9 mouse cellular contexts compared by ENCODE assay signal in genomic region chr10:60005264-60005663, GRCm38 (mm10). TPM values are rescaled to one million over a fixed set of nuclear protein-coding genes. Genes with fewer than 3 reads are reported as not detected.
DNase-seq lines count a peak whose midpoint lies in the region; ATAC-seq and TF ChIP-seq lines count a peak whose summit lies in the region.
"Had no signal": no experiment of that assay in that cellular context is flagged by ENCODE, and none has a peak within 500 bp of the region (broad histone marks: within the 10 kb centered on the region; RNA-seq: fewer than 3 reads in every experiment).

No protein-coding gene starts in this region.

- TF ChIP-seq EP300 in CH12.LX (IDR thresholded peaks at IDR 0.05; ENCODE audit: low read length) = no peak

- no peak for TF ChIP-seq POLR2A in CH12.LX (IDR thresholded peaks at IDR 0.05; ENCODE audit: low read depth, low read length)

- H3K4me1 ChIP-seq in CH12.LX (ENCODE audit: control insufficient read depth in 1 of 2, insufficient read depth in 2 of 2) = peaks cover 25 to 41% of the 10 kb centered on the region in 2 experiments
- peaks cover 21% of the 10 kb centered on the region for H3K4me1 ChIP-seq in forebrain, embryonic 12.5 days

- no peak for ATAC-seq in forebrain, embryonic 12.5 days (ENCODE audit: low FRiP score)
- ATAC-seq: intestine, embryonic 16.5 days; midbrain, embryonic 13.5 days had no signal

- TF ChIP-seq CTCF in CH12.LX (conservative IDR thresholded peaks at IDR 0.05 in 1 of 2, IDR thresholded peaks at IDR 0.05 in 1 of 2; ENCODE audit: low read depth in 2 of 2, low read length in 2 of 2) = peak; percentile 32 to 66; a peak in 2 of 4 replicates

- no peak overlapping the region for H3K27ac ChIP-seq in CH12.LX (ENCODE audit: insufficient read depth, low read depth)
- no peak overlapping the region for H3K27ac ChIP-seq in forebrain, embryonic 12.5 days
- H3K27ac ChIP-seq: midbrain, embryonic 13.5 days had no signal

- H3K79me2 ChIP-seq in CH12.LX (replicated peaks; ENCODE audit: control insufficient read depth, extremely low read depth, insufficient read depth, poor library complexity, severe bottlenecking) = peaks cover 21% of the 10 kb centered on the region

- no peak overlapping the region for H3K4me2 ChIP-seq in CH12.LX (ENCODE audit: insufficient read depth, low read depth, poor library complexity, severe bottlenecking)
- H3K4me2 ChIP-seq in forebrain, embryonic 12.5 days = no peak overlapping the region
- H3K4me2 ChIP-seq: midbrain, embryonic 13.5 days had no signal

- 54% methylated on average over 2 of the region's 2 CpGs for WGBS in forebrain, embryonic 12.5 days

- no peaks in the 10 kb centered on the region for H3K27me3 ChIP-seq in CH12.LX (replicated peaks)
- H3K27me3 ChIP-seq in forebrain, embryonic 12.5 days = no peaks in the 10 kb centered on the region
- H3K27me3 ChIP-seq: midbrain, embryonic 13.5 days had no signal

- H3K9me3 ChIP-seq in CH12.LX (replicated peaks; ENCODE audit: low read length) = no peaks in the 10 kb centered on the region
- H3K9me3 ChIP-seq in forebrain, embryonic 12.5 days = no peaks in the 10 kb centered on the region
- H3K9me3 ChIP-seq: midbrain, embryonic 13.5 days had no signal

- peak; percentile 35 for DNase-seq in heart, postnatal 4 days
- DNase-seq in heart, postnatal 25 days (ENCODE audit: low spot score) = no peak
- DNase-seq in CH12.LX (ENCODE audit: extremely low read depth) (peak; percentile 51), R1 (ENCODE audit: low read depth, low spot score) (peak; percentile 52)
- DNase-seq in natural killer cell, adult 2 months (ENCODE audit: low spot score in 2 of 2) = peak; percentile 46 to 60
- no peak for DNase-seq in layer of hippocampus, adult 8-10 months (ENCODE audit: low spot score in 2 of 2)

- peak; percentile 28 for TF ChIP-seq RAD21 in CH12.LX (IDR thresholded peaks at IDR 0.05; ENCODE audit: low read depth, low read length)

- in situ Hi-C loops in CH12.LX (cut with MboI; ENCODE audit: low pct_ligation_motif_present, low pct_unique_long_range_greater_than_20kb, low sequenced_read_pairs) = loop anchor here (10.0 kb wide), 1 partner anchor 230 kb away; no protein-coding TSS in a partner anchor

- H3K36me3 ChIP-seq in CH12.LX (replicated peaks in 1 of 2; ENCODE audit: control insufficient read depth in 1 of 2, insufficient read depth in 1 of 2, low read length in 1 of 2) = peaks cover 11 to 33% of the 10 kb centered on the region in 2 experiments
- peaks cover 11% of the 10 kb centered on the region for H3K36me3 ChIP-seq in forebrain, embryonic 12.5 days (replicated peaks)

- dilution Hi-C loops in CH12.LX (cut with MboI; ENCODE audit: extremely low pct_ligation_motif_present, extremely low pct_unique_long_range_greater_than_20kb, low sequenced_read_pairs) = no loop called here

- no peak overlapping the region for H3K4me3 ChIP-seq in CH12.LX (replicated peaks in 1 of 3; ENCODE audit: low read depth in 2 of 3, low read length in 2 of 3, poor library complexity in 1 of 3)
- no peak overlapping the region for H3K4me3 ChIP-seq in forebrain, embryonic 12.5 days (replicated peaks)
- H3K4me3 ChIP-seq: midbrain, embryonic 13.5 days had no signal

- H3K9ac ChIP-seq in CH12.LX (ENCODE audit: insufficient read depth, low read depth) = no peak overlapping the region
- no peak overlapping the region for H3K9ac ChIP-seq in forebrain, embryonic 12.5 days
- H3K9ac ChIP-seq: midbrain, embryonic 13.5 days had no signal

- intact Hi-C loops in heart, postnatal 25 days (cut with DNase I) = loop anchor here (1.0 kb wide), 1 partner anchor 112 kb away; no protein-coding TSS in a partner anchor

TF ChIP-seq in CH12.LX, 34 proteins besides CTCF, POLR2A, EP300 and RAD21:
- TF ChIP-seq MXI1 (IDR thresholded peaks at IDR 0.05; ENCODE audit: low read depth, low read length) (no peak), SMC3 (IDR thresholded peaks at IDR 0.05; ENCODE audit: low read depth, low read length) (peak; percentile 48), MAFK (IDR thresholded peaks at IDR 0.05; ENCODE audit: insufficient replicate concordance, low read length) (no peak), PAX5 (IDR thresholded peaks at IDR 0.05; ENCODE audit: low read length) (no peak), BHLHE40 (IDR thresholded peaks at IDR 0.05; ENCODE audit: low read depth, low read length) (0 out of 2 replicates have a peak, but pooled peaks have one; percentile 26), NELFE (IDR thresholded peaks at IDR 0.05; ENCODE audit: low read depth, low read length) (no peak), E2F4 (IDR thresholded peaks at IDR 0.05; ENCODE audit: insufficient replicate concordance, low read depth, low read length) (no peak), USF1 (IDR thresholded peaks at IDR 0.05; ENCODE audit: low read depth, low read length) (no peak), GABPA (IDR thresholded peaks at IDR 0.05; ENCODE audit: insufficient replicate concordance, low read depth, low read length) (no peak)
TF ChIP-seq in CH12.LX: peak in this region for 2.

RNA-seq across cellular contexts. Expression of gene Anapc16, which starts 2.3 kb away (rescaled TPM):
- total RNA-seq in heart, postnatal 4 days (2021) = 10 to 100 TPM; 70.5 to 73.5 TPM
- 10 to 100 TPM; 62.1 to 67.4 TPM for total RNA-seq in heart, postnatal 25 days (2021)
- 66.4 and 67.6 TPM in 2 replicates for total RNA-seq in CH12.LX (2012; rRNA removed)
- total RNA-seq in CH12.LX (2014; rRNA removed) = 64.9 and 65.3 TPM in 2 replicates
- 43.9 and 50.8 TPM in 2 replicates for polyA plus RNA-seq in CH12.LX (2012; ENCODE audit: insufficient read length, low read depth)
- polyA plus RNA-seq in forebrain, embryonic 12.5 days (2016; fragmentation: Nextera tagmentation; extraction: Ambion mirVana) = 100 and 106 TPM in 2 replicates
- 10 to 100 TPM; 66.2 to 69.6 (median 67.9) TPM for total RNA-seq in layer of hippocampus, adult 8-10 months (2022)

RNA-seq across cellular contexts. Expression of gene Ascc1, which starts 2.7 kb away (rescaled TPM):
- 10 to 100 TPM; 20.2 to 22.0 TPM for total RNA-seq in heart, postnatal 4 days (2021)
- 10 to 100 TPM; 20.5 to 23.1 TPM for total RNA-seq in heart, postnatal 25 days (2021)
- total RNA-seq in CH12.LX (2012; rRNA removed) (18.1 and 25.4 TPM in 2 replicates), CH12.LX (2014; rRNA removed) (20.1 and 21.0 TPM in 2 replicates)
- 25.5 and 30.7 TPM in 2 replicates for polyA plus RNA-seq in CH12.LX (2012; ENCODE audit: insufficient read length, low read depth)
- polyA plus RNA-seq in forebrain, embryonic 12.5 days (2016; fragmentation: Nextera tagmentation; extraction: Ambion mirVana) = 38.5 and 38.6 TPM in 2 replicates
- 10 to 100 TPM; 17.0 to 19.1 (median 17.7) TPM for total RNA-seq in layer of hippocampus, adult 8-10 months (2022)

RNA-seq across cellular contexts. Expression of gene Ddit4, which starts 53.6 kb away (rescaled TPM):
- 10 to 100 TPM; 31.4 to 36.9 TPM for total RNA-seq in heart, postnatal 4 days (2021)
- 10 to 100 TPM; 41.8 to 77.1 TPM for total RNA-seq in heart, postnatal 25 days (2021)
- total RNA-seq in CH12.LX (2012; rRNA removed) (45.7 and 136 TPM in 2 replicates), CH12.LX (2014; rRNA removed) (37.5 and 50.6 TPM in 2 replicates)
- 38.9 and 39.5 TPM in 2 replicates for polyA plus RNA-seq in CH12.LX (2012; ENCODE audit: insufficient read length, low read depth)
- 58.9 and 61.6 TPM in 2 replicates for polyA plus RNA-seq in forebrain, embryonic 12.5 days (2016; fragmentation: Nextera tagmentation; extraction: Ambion mirVana)
- 10 to 100 TPM; 51.3 to 71.6 (median 61.4) TPM for total RNA-seq in layer of hippocampus, adult 8-10 months (2022)

Comparison
In these comparisons a context has a peak if more than half of its experiments do, and no peak if none do; other contexts are left out.
1. DNase-seq: peak in heart, postnatal 4 days (single experiment), CH12.LX (single experiment), R1 (single experiment) and natural killer cell, adult 2 months (2 of 2); none in heart, postnatal 25 days (single experiment) and layer of hippocampus, adult 8-10 months (0 of 2).